Mouse (Mus musculus): Measurements from ENCODE around the gene Psmd12.

DNA sequence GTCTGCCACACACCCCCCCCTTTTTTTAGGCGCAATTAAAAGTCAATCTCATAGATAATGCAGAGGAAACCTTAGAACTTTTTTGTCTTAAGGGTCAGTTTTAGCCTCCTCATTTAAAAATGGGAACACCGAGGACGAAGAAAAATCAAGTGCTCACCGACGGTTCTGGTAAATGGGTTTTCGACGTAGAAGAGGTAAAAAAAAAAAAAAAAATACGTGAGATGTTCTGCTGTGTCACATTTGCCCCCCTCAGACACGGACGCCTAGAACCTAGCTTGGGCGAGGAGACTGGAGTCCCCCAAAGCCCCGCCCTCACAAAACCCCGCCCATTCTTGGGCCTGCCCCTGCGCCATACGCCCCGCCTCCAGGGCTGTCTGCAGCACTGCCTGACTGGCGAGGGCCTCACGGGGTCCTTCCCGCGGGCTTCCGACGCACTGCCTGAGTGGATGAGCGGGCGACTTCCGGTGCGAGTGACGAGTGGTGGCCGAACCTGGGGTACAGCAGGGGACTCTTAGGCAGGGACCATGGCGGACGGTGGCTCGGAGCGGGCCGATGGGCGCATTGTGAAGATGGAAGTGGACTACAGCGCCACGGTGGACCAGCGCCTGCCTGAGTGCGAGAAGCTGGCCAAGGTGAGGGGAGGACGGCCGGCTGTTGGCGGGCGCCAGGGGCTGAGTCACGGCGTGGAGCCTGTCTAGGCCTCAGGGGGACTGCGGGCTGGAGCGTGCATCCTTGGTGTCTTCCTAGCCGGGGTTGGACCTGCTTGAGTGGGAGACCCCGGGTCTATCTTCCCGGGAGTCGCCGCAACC lies at the start of gene Psmd12:
- TF ChIP-seq NANOG (IDR thresholded peaks at IDR 0.05; ENCODE audit: borderline replicate concordance, low read length): no peak
- TF ChIP-seq CTCF (conservative IDR thresholded peaks at IDR 0.05; ENCODE audit: low read length): no peak
- no peak for TF ChIP-seq POU5F1 (IDR thresholded peaks at IDR 0.05; ENCODE audit: borderline replicate concordance, low read length)

All from E14TG2a.4 (cell line).